Mouse (Mus musculus): ENCODE measurements around the gene Oas2. TPM values are rescaled to one million over a fixed set of nuclear protein-coding genes. Genes with fewer than 3 reads are reported as not detected.
A peak's percentile ranks its signal among the peaks of the same experiment; 100 is the strongest.
"Not testable (repeated sequence)": the region's sequence is repeated elsewhere in the genome, so short reads cannot be mapped to it uniquely, and the experiment has no call there.

The Oas2 gene
- polyA plus RNA-seq (2014; fragmentation: Nextera tagmentation; extraction: Ambion mirVana), result 0.28 and 0.57 TPM in 2 replicates

- no peak within 1 kb of the TSS for H3K4me3 ChIP-seq (ENCODE audit: low read depth, low read length)
- WGBS, result 50% methylated on average over 5 of the region's 5 CpGs
- DNase-seq (no peak), ATAC-seq (ENCODE audit: insufficient read depth) (no peak)
- H3K4me2 ChIP-seq, result no peak within 1 kb of the TSS
- no peaks in the 10 kb centered on the region for H3K4me1 ChIP-seq (ENCODE audit: insufficient read depth)
- H3K9ac ChIP-seq, result no peak within 1 kb of the TSS
- no peaks in the 10 kb centered on the region for H3K27me3 ChIP-seq (ENCODE audit: insufficient read depth, low read length)
- TF ChIP-seq CTCF (IDR thresholded peaks at IDR 0.05; ENCODE audit: low read depth), result no peak
- H3K27ac ChIP-seq (ENCODE audit: low read depth), result no peak within 1 kb of the TSS
- H3K36me3 ChIP-seq (ENCODE audit: insufficient read depth), result no peaks in the 10 kb centered on the region
- no peaks in the 10 kb centered on the region for H3K9me3 ChIP-seq (ENCODE audit: low read depth, low read length)
Measured at GRCm38 (mm10) chr5:120749688-120750087, at the start of gene Oas2. TSS of gene Oas2 (minus strand) at chr5:120749853.

GRCm38 (mm10) chr5:120798943-120799342, 49.3 kb upstream of the Oas2 start:
- not testable (repeated sequence) for H3K9me3 ChIP-seq (ENCODE audit: low read depth, low read length); H3K9ac ChIP-seq; H3K27me3 ChIP-seq (ENCODE audit: insufficient read depth, low read length); H3K4me3 ChIP-seq (ENCODE audit: low read depth, low read length); H3K4me2 ChIP-seq; ATAC-seq (ENCODE audit: insufficient read depth); H3K27ac ChIP-seq (ENCODE audit: low read depth); H3K4me1 ChIP-seq (ENCODE audit: insufficient read depth); DNase-seq; H3K36me3 ChIP-seq (ENCODE audit: insufficient read depth)
- 71% methylated on average over 2 of the region's 2 CpGs for WGBS

GRCm38 (mm10) chr5:120798147-120798546, 48.5 kb upstream of the Oas2 start:
- 64% methylated on average over 5 of the region's 5 CpGs for WGBS
- H3K36me3 ChIP-seq (ENCODE audit: insufficient read depth), result not testable (repeated sequence)

GRCm38 (mm10) chr5:120795480-120796034, 45.9 kb upstream of the Oas2 start, which contains the start of gene Oas1e:
TSS of gene Oas1e (minus strand) at chr5:120795530.
- WGBS, result 37% methylated on average over 9 of the region's 9 CpGs
- H3K4me2 ChIP-seq; H3K9me3 ChIP-seq (ENCODE audit: low read depth, low read length); H3K27me3 ChIP-seq (ENCODE audit: insufficient read depth, low read length); H3K36me3 ChIP-seq (ENCODE audit: insufficient read depth); H3K4me1 ChIP-seq (ENCODE audit: insufficient read depth); H3K27ac ChIP-seq (ENCODE audit: low read depth); H3K4me3 ChIP-seq (ENCODE audit: low read depth, low read length); H3K9ac ChIP-seq: not testable (repeated sequence)
- ATAC-seq (ENCODE audit: insufficient read depth) (peak; percentile 54; the same call in 1 of the 2 replicates), DNase-seq (peak; percentile 52)

More at GRCm38 (mm10) chr5:120798147-120798546, 48.5 kb upstream of the Oas2 start:
- not testable (repeated sequence) for H3K27me3 ChIP-seq (ENCODE audit: insufficient read depth, low read length); ATAC-seq (ENCODE audit: insufficient read depth); H3K4me2 ChIP-seq; H3K4me3 ChIP-seq (ENCODE audit: low read depth, low read length); H3K4me1 ChIP-seq (ENCODE audit: insufficient read depth); H3K27ac ChIP-seq (ENCODE audit: low read depth); DNase-seq; H3K9me3 ChIP-seq (ENCODE audit: low read depth, low read length); H3K9ac ChIP-seq

- H3K9ac ChIP-seq, result no peak overlapping the region
- TF ChIP-seq CTCF (IDR thresholded peaks at IDR 0.05; ENCODE audit: low read depth), result peak; percentile 71
- H3K36me3 ChIP-seq (ENCODE audit: insufficient read depth), result no peaks in the 10 kb centered on the region
- no peak overlapping the region for H3K4me3 ChIP-seq (ENCODE audit: low read depth, low read length)
- H3K27ac ChIP-seq (ENCODE audit: low read depth), result no peak overlapping the region
- ATAC-seq (ENCODE audit: insufficient read depth) (no peak), DNase-seq (peak; percentile 65)
- H3K9me3 ChIP-seq (ENCODE audit: low read depth, low read length), result no peaks in the 10 kb centered on the region
- 21% methylated on average over 2 of the region's 2 CpGs for WGBS
- no peak overlapping the region for H3K4me2 ChIP-seq
- no peaks in the 10 kb centered on the region for H3K4me1 ChIP-seq (ENCODE audit: insufficient read depth)
- H3K27me3 ChIP-seq (ENCODE audit: insufficient read depth, low read length), result no peaks in the 10 kb centered on the region
Measured at GRCm38 (mm10) chr5:120793043-120793442, 43.4 kb upstream of the Oas2 start.

- no peaks in the 10 kb centered on the region for H3K27me3 ChIP-seq (ENCODE audit: insufficient read depth, low read length)
Measured at GRCm38 (mm10) chr5:120787042-120787441, 37.4 kb upstream of the Oas2 start.

GRCm38 (mm10) chr5:120782446-120782845, 32.8 kb upstream of the Oas2 start:
- Histone ChIP-seq H3K9me3 (ENCODE audit: low read depth, low read length) (no peaks in the 10 kb centered on the region), H3K4me2 (no peak overlapping the region), H3K36me3 (ENCODE audit: insufficient read depth) (no peaks in the 10 kb centered on the region), H3K9ac (no peak overlapping the region), H3K4me3 (ENCODE audit: low read depth, low read length) (no peak overlapping the region), H3K27ac (ENCODE audit: low read depth) (no peak overlapping the region), H3K4me1 (ENCODE audit: insufficient read depth) (no peaks in the 10 kb centered on the region), H3K27me3 (ENCODE audit: insufficient read depth, low read length) (no peaks in the 10 kb centered on the region)
- DNase-seq (no peak), ATAC-seq (ENCODE audit: insufficient read depth) (no peak)
- no peak for TF ChIP-seq CTCF (IDR thresholded peaks at IDR 0.05; ENCODE audit: low read depth)
- WGBS, result 60% methylated on average over 2 of the region's 2 CpGs

More at GRCm38 (mm10) chr5:120787042-120787441, 37.4 kb upstream of the Oas2 start:
- Histone ChIP-seq H3K4me1 (ENCODE audit: insufficient read depth) (no peaks in the 10 kb centered on the region), H3K36me3 (ENCODE audit: insufficient read depth) (no peaks in the 10 kb centered on the region), H3K4me3 (ENCODE audit: low read depth, low read length) (no peak overlapping the region), H3K9me3 (ENCODE audit: low read depth, low read length) (no peaks in the 10 kb centered on the region), H3K9ac (no peak overlapping the region), H3K27ac (ENCODE audit: low read depth) (no peak overlapping the region), H3K4me2 (no peak overlapping the region)
- no peak for TF ChIP-seq CTCF (IDR thresholded peaks at IDR 0.05; ENCODE audit: low read depth)
- 58% methylated on average over 3 of the region's 3 CpGs for WGBS
- DNase-seq (no peak), ATAC-seq (ENCODE audit: insufficient read depth) (no peak)

GRCm38 (mm10) chr5:120781646-120782045, 32.0 kb upstream of the Oas2 start:
- Histone ChIP-seq H3K9ac (no peak overlapping the region), H3K9me3 (ENCODE audit: low read depth, low read length) (no peaks in the 10 kb centered on the region), H3K4me1 (ENCODE audit: insufficient read depth) (no peaks in the 10 kb centered on the region), H3K36me3 (ENCODE audit: insufficient read depth) (no peaks in the 10 kb centered on the region), H3K4me2 (no peak overlapping the region), H3K27ac (ENCODE audit: low read depth) (no peak overlapping the region), H3K27me3 (ENCODE audit: insufficient read depth, low read length) (no peaks in the 10 kb centered on the region), H3K4me3 (ENCODE audit: low read depth, low read length) (no peak overlapping the region)
- no peak for ATAC-seq (ENCODE audit: insufficient read depth)
- no peak for DNase-seq
- WGBS, result 90% methylated on average over 1 of the region's 1 CpGs
- peak; percentile 18; the same call in 1 of the 2 replicates for TF ChIP-seq CTCF (IDR thresholded peaks at IDR 0.05; ENCODE audit: low read depth)
